Mouse (Mus musculus): ENCODE results near the gene Cd99l2.
"Not testable (repeated sequence)": the region's sequence is repeated elsewhere in the genome, so short reads cannot be mapped to it uniquely, and the experiment has no call there.

Cd99l2 gene

DNA sequence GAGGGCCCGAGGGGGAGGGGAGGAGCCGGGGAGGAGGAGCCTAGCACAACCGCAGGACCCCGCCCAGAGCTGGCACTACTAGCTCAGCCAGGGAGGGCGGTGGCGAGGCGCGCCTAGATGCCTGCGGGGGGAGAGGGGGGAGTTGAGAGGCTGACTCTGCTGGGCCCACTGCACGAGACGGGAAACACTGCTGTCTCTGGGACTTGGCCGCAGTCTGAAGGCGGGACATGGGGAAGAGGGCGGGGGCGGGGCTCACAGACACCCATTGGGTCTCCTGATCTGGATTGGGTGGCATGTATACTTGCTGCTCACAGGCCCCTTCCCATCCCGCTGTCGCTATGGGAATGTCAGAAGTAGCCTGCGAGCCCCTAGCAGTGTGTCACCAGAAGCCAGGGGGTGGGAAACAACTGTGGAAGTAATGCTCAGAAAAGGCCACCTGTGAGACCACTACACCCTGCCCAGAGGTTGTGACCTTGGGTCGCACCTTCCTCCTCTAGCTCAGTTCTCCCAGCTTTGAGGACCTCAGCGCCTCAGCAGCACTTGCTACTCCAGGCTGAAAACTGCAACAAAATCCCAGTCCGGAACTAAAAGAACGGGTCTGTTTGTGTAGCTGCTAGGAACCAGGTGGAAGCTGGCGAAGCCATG lies at the start of gene Cd99l2:
Gene Cd99l2 (minus strand): TSS at position 216 of the 645 bp plus-strand sequence.
- DNase-seq (ENCODE audit: low spot score): peak; percentile 87

DNA sequence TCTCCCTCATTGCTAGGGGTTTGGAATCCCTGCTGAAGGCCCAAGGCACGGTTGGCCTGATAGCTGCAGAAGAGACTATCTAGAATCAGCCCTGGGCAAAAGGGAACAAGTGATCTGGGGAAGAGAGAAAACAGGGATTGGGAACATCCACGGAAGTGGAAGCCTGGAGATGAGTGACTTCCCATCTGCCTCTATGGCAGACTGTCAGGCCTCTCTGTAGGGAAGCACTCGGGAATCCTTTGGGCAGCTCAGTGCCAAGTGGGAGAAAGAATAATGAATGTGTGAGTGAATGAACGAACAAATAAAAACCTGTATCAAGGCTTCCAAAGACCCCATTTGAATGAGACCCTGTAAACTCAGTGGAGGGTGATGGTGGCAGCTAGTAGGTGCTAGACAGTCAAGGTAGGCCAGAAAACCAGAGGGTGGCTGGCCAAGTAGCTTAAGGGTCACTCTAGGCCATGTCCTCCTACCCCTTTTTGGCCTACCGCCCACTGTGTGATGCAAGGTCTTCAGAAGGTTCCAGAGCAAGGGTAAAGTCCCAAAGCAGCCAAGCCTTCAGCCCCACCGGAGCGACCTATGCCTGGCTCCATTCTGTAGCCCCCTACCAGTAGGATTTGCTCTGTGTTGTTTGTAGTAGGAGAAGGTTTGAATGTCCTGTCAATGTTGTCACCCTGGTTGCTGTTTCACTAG lies 48.3 kb upstream of the Cd99l2 start:
- peak; percentile 16 for DNase-seq (ENCODE audit: low spot score)

DNA sequence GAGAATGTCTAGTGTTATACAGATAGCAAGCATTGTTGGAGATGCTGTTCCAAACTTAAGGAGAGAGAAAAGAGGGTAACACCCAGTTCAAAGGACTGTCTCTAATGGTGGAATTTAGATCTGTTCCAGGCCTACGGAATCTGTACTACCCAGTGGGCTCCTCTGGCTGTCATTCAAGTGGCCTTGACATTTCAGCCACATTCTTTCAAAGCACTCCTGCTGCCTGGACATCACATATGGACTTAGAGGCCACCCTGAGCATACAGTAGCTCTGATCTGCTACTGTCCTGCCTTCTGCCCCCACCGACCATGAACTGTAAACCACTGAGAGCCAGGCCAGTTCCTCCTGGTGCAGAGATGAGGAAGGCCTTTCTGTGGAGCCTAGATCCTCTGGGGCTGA lies 45.1 kb upstream of the Cd99l2 start:
- no peak for DNase-seq (ENCODE audit: low spot score)

DNA sequence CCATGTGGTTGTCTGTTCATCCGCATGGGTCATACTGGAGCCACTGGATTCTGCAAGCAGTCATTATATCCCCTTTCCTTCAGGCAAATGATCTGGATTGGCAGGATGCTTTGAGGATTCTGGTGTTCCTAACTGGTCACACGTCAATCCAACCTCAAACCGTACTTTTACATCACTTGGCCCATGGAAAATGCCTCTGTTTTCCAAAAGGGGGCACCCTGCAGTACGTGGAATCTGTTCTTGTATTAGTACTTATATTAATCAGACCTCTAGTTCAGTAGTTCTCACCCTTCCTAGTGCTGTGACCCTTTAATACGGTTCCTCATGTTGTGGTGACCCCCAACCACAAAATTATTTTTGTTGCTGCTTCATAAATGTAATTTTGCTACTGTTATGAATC lies 41.5 kb upstream of the Cd99l2 start:
- no peak for DNase-seq (ENCODE audit: low spot score)

DNA sequence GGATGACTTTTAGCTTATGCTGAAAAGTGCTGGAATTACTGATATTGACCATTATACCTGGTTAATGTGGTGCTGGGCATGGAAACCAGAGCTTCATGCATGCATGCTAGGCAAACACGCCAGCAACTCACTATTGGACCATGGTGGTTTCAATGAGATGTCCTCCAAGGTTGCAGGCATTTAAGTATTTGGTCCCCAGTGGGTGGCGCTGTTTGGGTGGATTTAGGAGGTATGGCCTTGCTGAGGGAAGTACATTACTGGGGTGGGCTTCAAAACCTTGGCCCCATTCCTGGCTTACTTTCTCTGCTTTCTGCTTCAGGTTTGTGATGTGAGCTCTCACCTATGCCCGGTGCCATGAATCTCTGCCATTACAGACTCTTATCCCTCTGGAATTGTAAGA lies 40.0 kb upstream of the Cd99l2 start:
- no peak for DNase-seq (ENCODE audit: low spot score)

DNA sequence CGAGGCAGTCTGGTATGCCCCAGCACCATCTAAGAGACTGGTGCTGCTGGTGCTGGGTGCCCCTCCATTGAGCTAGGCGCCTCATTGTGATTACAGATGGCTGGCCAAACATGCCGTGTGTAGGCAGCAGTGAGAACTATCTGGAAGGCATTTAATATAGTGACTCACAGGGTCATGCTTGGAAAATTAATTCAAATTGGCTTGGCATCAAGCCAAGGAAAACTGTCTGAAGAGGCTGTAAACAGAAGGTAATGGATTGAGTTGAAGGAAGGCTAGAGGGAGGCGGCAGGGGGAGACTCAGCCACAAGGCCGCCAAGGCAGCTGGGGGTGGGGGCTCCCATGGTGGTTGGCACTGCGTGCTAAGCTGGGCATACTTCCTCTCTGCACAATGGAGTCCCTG lies 36.0 kb upstream of the Cd99l2 start:
- no peak for DNase-seq (ENCODE audit: low spot score)

DNA sequence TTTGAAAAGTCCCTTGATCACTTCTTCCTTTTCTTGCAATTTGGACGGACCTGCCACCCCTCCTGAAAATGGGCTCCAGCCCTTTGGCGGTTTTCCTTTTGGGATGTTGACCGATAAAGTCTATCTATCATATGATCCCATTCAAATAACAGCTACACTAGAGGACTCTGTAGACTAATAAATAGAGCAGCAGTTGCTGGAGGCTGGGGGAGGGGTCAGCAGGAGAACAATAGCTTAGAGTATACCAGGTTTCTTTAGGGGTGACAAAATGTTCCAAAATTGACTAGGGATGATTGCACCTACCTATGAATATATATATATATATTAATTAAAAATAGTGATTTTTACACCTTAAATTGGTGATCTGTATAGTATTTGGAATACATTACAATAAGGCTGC lies 35.5 kb upstream of the Cd99l2 start:
- no peak for DNase-seq (ENCODE audit: low spot score)

DNA sequence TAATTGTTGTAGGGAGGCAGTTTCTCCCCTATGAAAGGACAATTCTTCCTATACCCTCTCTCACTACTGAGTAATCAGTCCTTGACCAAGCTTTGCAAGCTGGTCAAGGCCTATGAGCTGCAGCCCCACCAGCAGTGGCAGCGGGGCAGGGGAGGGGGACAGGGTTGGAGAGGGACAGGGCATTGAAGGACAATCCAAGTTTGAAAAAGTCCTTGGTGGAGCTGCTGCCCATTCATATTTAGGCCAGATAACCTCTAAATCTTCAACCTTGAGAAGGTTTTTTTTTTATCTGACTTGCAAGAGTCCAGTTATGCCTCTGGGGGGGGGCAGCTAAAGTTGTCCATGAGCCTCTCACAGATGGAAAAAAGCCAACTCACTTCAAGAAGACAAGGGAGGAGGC lies 34.8 kb upstream of the Cd99l2 start:
- DNase-seq (ENCODE audit: low spot score): no peak

DNA sequence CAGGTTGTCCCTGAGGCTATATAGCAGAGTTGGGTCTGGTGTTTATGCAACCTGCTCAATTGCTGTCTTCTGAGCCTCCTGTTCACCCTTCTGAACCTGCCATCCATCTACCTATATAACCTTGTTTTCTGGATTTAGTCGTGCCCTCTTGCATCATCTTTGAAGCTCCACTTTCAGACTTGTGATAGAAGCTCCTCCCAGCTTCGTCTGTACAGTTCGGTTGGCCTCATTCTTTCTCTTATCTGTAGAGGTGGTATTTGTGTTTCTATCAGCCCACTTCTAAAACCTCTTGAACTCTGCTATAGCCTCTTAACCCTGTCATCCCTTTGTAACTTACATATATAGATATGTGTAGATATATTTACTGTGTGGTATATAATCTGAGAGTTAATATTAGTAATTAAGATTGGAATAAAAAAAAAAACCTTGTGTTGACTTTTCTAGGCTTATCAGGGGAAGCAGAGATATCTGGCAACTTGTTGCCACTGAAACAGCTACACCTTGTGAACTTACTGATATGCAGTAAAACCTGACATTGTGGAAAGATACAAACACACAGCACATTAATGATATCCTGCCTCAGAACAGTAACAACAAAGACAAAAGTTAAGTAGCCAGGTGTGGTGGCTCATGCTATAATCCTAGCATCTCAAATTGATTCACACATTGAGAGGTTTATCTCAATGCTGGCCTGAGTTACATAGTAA lies 33.1 kb upstream of the Cd99l2 start:
- no peak for DNase-seq (ENCODE audit: low spot score)

DNA sequence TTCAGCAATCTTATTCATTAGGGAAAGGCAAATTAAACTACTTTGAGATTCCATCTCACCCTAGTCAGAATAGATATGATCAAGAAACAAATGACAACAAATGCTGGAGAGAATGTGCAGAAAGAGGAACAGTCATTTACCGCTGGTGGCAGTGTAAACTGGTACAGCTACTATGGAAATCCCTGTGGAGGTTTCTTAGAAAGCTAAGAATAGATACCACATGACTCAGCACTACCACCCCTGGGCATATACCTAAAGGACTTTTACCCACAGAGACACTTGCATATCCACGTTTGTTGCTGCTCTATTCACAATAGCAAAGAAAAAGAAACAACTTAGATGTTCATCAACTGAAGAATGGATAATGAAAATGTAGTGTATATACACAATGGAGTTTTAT lies 31.7 kb upstream of the Cd99l2 start:
- no peak for DNase-seq (ENCODE audit: low spot score)

DNA sequence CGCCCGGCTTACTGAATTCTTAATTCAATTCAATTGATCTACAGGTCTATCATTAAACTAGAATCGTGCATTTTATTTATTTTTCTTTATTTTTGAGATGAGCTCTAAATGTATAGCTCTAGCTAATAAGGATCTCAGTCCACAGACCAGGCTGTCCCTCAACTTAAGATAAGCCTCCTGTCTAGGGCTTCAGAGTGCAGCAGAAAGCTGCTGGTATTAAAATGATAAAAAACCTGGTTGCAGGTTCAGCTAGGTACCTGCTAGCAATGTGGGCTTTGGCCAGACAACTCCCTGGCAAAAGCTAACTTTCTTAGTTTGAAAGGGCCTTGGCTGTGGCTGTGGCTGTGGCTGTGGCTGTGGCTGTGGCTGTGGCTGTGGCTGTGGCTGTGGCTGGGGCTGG lies 30.2 kb upstream of the Cd99l2 start:
- DNase-seq (ENCODE audit: low spot score): no peak

DNA sequence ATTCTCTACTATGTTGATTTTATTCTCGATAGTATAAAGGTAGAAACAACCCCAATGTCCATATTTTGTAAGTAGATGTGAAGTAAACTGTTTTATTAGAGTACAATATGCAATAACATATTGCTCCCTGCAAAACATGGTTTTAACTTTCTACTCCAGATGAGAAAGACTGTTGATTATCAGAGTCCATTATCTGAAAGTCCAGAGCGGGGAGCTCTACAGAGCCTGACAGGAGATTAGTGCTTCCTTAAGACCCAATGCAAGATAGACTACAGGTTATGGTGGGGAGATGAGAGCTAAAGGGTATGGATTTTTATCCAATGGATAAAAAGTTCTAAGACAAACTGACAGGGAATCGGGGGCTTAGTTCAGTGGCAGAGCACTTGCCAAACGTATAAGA lies 26.6 kb upstream of the Cd99l2 start:
- no peak for DNase-seq (ENCODE audit: low spot score)

DNA sequence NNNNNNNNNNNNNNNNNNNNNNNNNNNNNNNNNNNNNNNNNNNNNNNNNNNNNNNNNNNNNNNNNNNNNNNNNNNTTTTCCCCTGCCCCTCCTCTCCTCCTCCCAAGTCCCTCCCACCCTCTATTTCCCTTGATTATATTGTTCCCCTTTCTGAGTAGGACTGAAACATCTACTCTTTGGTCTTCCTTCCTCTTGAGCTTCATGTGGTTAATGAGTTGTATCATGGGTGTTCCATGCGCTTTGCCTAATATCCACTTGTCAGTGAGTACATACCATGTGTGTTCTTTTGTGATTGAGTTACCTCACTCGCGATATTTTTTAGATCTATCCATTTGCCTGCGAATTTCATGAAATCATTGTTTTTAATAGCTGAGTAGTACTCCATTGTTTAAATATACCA lies 13.9 kb upstream of the Cd99l2 start:
- DNase-seq (ENCODE audit: low spot score): not testable (repeated sequence)

DNA sequence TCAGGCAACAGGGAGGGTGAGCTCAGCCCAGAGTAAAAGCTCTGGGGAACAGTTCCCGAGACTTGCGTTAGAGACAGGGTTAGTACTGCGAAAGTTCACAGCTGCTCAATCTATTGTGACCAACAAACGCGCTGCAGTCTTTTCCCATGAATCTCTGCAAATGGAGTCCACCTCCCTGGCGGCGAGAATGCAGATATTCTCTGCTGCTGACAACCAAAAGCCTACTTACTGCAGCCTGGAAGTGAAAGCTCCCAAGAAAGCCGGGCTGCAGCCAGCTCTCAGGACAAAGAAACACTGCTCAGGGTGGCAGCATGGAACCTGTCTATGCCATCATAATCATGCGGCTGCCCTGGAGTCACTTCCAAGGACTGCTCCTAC lies 619 bp upstream of the Cd99l2 start:
- peak; percentile 15 for DNase-seq (ENCODE audit: low spot score)

DNA sequence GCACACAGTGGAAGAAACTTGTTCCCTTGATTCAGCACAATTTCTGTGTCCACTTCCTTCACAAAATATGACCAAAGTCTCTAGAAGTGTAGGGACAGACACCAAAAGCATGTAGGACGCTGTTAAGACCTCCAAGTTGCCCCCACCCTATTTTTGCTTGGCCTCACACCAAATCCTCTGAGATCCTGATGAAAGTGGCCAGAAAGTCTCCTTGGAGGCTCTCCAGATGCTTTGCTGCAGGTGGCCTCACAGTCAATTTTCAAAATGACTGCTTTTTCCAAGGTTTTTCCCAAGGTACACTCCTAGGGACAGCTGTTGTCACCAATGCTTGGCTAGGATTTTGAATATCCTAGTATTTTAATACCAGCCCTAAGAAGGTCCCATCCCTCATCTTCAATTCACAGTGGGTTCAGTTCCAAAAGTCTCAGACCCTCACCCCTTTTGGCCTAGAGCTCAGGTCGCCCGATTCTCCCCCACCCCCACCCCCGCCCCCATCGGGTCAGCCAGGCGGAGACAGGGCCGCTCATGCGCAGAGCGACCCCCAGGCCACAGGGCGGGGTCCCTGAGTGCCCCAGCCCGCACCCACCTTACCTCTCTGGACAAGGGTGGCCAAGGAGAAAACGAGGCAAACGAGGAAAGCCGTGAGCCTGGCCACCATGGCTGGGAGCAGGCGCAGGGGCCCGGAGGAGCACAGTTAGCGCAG lies 567 bp downstream of the Cd99l2 start:
- no peak for DNase-seq (ENCODE audit: low spot score)

DNA sequence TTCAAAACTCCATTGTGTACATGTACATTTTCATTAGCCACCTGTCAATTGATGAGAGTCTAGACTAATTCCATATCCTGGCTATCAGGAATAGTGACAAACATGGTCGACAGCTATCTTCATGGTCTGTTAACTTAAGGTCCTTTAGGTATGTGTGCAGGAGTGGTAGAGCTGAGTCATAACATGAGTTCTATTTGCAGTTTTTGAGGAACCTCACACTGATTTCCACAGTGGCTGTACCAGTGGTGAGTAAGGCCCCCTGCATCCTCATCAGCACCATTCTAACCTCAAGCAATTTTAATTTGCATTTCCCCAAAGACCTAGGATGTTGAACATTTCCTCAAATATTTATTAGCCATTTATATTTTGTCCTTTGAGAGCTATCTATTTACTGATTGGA lies 3.3 kb downstream of the Cd99l2 start:
- DNase-seq (ENCODE audit: low spot score): no peak

DNA sequence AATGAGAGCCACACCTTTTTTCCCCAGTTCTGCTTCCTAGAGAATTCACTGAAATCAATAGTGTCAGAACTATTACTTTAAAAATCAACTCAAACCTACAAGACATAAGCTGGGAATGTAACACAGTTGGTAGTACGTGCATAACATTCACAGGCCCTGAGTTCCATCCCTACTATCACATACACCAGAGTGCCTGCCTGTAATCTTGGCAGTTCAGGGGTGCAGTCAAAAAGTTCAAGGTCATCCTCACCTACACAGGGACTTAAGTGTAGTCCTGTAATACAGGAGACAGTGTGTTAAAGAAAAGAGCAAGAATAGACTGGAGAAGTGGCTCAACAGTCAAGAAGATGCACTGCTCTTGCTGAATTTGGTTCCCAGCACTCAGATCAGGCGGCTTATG lies 10.4 kb downstream of the Cd99l2 start:
- DNase-seq (ENCODE audit: low spot score): no peak

DNA sequence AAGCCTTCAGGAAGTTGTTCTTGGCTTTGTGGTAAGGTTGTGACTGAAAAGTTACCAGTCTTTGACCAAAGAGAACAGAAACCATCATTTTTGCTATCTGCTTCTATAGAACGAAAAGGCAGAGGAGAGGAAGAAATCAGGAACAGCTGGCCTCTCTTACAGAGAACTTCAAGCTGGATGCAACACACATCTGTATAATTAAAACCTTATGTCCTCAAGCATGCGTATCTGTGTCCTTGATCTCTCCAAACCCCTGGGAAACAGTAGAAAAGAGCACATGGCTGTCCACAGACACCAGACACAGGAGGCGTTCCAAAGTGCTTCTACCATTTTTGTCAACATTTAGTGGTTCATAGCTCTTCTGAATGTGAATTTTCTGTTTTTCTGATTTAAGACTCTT lies 16.7 kb downstream of the Cd99l2 start:
- DNase-seq (ENCODE audit: low spot score): no peak

DNA sequence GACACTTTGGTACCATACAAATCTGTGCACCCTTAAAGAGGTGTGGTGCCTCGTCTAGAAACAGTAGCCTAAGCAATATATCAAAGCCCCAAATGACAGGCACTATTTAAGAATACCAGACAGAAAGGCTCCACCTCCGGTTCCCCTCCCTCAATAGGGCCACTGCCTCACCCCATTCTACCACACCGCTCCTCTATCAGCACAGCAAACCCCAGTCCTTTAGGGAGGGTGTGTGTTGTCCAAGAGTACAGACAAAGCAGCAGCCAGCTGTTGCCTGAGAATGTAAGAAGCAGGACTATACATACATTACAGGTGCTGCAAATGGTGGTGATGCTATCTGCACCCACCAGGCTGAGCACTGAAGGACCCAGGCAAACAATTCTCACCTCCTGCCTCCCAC lies 17.2 kb downstream of the Cd99l2 start:
- DNase-seq (ENCODE audit: low spot score): no peak

DNA sequence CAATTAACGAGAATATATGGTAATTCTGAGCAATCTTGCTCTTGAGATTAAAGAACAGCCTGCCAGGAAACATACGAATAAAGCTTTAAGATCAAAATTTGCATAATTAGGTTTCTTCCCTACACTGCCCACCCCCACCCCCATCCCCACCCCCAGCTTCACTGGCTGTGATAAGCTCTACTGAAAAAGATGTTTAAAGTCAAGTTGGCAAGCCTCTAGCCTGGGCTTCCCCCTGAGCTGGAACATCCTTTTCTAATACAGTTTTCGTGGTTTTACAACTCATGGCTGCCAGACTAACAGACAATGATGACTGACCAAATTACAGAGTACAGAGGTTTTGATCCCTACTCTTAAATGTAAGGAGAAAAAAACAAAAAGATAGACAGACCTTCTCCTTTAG lies 17.6 kb downstream of the Cd99l2 start:
- DNase-seq (ENCODE audit: low spot score): no peak

DNA sequence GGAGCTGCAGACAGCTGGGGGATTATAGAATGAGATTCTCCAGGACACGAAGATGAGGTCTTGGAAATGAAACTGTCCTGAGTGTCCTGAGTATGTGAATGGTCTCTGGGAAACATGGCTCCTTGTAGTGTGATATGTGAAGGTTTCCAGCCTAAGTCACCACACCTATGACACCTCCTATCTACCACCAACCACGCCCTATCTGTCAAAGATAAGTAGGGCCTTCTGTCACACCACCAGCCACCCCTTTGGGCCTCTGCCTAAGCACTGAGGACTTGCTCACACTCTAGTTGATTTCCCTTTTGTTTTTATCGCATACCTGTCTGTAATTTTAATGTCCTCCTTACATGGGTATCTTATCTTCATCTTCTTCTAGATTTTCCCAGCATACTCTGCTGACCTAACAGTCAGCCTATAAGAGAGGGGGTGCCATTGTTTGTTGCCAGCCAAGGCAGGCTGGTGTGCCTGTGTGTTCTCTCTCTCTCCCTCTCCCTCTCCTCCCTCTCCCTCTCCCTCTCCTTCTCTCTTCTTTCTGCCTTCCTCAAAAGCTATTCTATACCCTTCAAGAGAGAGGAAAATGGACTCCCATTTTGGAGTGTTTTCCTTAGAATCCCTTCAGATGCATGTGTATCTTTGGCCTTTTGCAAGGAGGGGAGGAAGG lies 18.2 kb downstream of the Cd99l2 start:
- no peak for DNase-seq (ENCODE audit: low spot score)

DNA sequence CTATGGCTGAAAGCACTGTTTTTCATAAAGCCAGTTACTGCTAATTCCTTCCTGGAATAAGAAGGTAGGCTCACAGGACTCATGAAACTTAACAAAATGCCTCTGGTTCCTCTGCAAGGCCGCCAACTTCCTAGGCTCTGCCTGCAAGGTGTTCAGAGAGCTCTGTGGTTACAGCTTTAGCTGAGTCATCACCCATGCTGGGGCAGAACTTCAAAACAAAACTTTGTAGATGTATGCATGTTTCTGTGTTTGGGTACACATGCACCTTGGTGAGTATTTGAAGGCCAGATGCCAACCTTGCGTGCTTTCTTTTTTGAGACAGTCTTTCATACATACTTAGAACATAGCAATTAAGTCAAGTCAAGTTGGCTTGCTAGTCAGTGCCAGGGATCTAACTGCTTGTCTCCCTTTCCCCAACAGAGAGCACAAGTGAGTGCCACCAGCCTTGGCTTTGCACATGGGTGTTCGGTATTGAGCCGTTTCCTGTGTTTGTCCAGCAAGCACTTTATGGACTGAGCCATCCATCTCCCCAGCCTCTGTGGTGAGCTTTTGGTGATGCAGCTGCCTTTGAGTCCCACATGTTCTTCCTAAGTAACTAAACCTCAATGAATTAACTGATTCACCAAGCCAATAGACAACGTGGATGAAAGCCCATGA lies 23.9 kb downstream of the Cd99l2 start:
- no peak for DNase-seq (ENCODE audit: low spot score)
